Mouse (Mus musculus) MEL (cell line): ENCODE data around the gene Lrrc7.

Source experiments
- CHD1 ChIP-seq: IDR thresholded peaks from 2 replicates; pipeline ENCODE4 v1.6.1; 2012; ENCODE audit warnings: low read depth, mild to moderate bottlenecking, inconsistent platforms, low read length, improper control_type of control experiment
- CTCF ChIP-seq, 3 experiments: IDR thresholded peaks in 2 of 3; conservative IDR thresholded peaks in 1 of 3; 2 replicates each; pipeline ENCODE4 v1.5.1; 2011 to 2012; ENCODE audit warnings: low read length in 3 of 3, low read depth in 2 of 3, mild to moderate bottlenecking in 2 of 3, improper control_type of control experiment in 1 of 3, inconsistent platforms in 1 of 3, mixed read lengths in 1 of 3, moderate library complexity in 1 of 3; ENCODE audit not compliant: control insufficient read depth in 1 of 3, insufficient read depth in 1 of 3, poor library complexity in 1 of 3, severe bottlenecking in 1 of 3
- MAX ChIP-seq: IDR thresholded peaks from 2 replicates; pipeline ENCODE4 v1.6.1; 2011; ENCODE audit warnings: low read length, improper control_type of control experiment

DNA sequence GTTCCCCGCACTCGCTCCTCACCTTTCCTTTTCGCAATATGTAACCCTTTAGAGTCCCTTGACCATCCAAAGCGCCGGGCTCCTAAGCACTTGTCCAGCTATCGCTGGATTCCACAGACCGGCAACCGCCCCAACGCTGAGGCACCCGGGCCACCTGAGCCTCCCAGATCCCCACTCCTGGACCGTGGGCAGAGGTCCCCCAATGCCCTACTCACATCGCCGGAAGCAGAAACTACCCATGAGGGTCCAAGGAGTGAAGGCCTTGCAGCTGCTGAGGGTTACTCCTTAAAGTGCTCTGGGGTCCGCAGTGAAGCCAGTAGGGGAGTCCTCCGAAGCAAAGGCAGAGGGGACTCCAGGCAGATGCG lies 1.1 kb downstream of the Lrrc7 start:
- TF ChIP-seq CHD1 (no peak), MAX (no peak), CTCF (IDR thresholded peaks at IDR 0.05 in 2 of 3, conservative IDR thresholded peaks at IDR 0.05 in 1 of 3; ENCODE audit: control insufficient read depth in 1 of 3, insufficient read depth in 1 of 3, low read depth in 2 of 3, low read length in 3 of 3, poor library complexity in 1 of 3, severe bottlenecking in 1 of 3) (no peak)
